Mouse (Mus musculus) ES-Bruce4 (cell line): Measurements from ENCODE around the gene Pym1.

Source experiments
- CTCF ChIP-seq: IDR thresholded peaks from one replicate; pipeline ENCODE4 v1.8.1; 2011; ENCODE audit warnings: low read depth, low read length
- EP300 ChIP-seq: IDR thresholded peaks from 2 replicates; pipeline ENCODE4 v1.6.1; 2011; ENCODE audit warnings: low read depth, low read length; ENCODE audit not compliant: insufficient read depth
- POLR2A ChIP-seq: IDR thresholded peaks from one replicate; pipeline ENCODE4 v1.8.1; 2011; ENCODE audit warnings: low read length; ENCODE audit not compliant: insufficient read depth

DNA sequence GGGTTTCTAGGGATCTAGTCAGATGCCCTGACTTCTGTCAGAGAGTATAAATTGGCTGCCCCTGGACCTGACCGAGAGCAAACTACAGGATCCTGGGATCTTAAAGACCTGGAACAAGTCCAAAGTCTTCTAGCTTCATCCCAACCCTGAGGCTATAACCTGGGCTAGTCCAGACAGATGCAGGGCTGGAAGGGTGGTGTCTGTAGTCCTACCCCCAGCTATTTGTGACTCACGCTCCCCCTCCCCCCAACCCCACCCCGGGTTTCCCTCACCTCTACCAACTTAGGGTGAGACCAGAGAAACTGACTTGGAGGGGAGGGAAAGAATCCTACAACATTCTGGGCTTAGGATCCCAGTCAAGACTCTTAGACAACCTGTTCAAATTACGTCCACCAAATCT is 5.1 kb upstream of the Pym1 start:
- TF ChIP-seq CTCF: no peak
- no peak for TF ChIP-seq POLR2A
- TF ChIP-seq EP300: peak; percentile 83
